Mouse (Mus musculus) limb, embryonic 14.5 days (tissue): ENCODE results near the gene Gm21992. TPM values are rescaled to one million over a fixed set of nuclear protein-coding genes. Genes with fewer than 3 reads are reported as not detected.

Experiments
- ATAC-seq: fragments of 200-750 bp; cut with Nextera tagmentation; 2 replicates; pipeline ENCODE4 v1.8.0; 2017; ENCODE audit warnings: low read depth, moderate number of reproducible peaks, moderate TSS enrichment; ENCODE audit not compliant: low FRiP score
- DNase-seq: peaks from one replicate; pipeline ENCODE4 v3.0.0-alpha.2; 2015; ENCODE audit warnings: low spot score
- H3K27ac ChIP-seq: fragments of 300-500 bp; sonication (generic); replicated peaks from 2 replicates; pipeline ENCODE4 v1.5.1; 2014; ENCODE audit warnings: low read depth, mild to moderate bottlenecking, low read length, moderate library complexity, mixed read lengths
- H3K27me3 ChIP-seq: fragments of 300-500 bp; sonication (generic); 2 replicates; pipeline ENCODE4 v1.6.1; 2014; ENCODE audit warnings: low read length, mixed read lengths; ENCODE audit not compliant: control insufficient read depth, insufficient read depth
- H3K36me3 ChIP-seq: fragments of 300-500 bp; sonication (generic); 2 replicates; pipeline ENCODE4 v1.6.1; 2014; ENCODE audit warnings: mild to moderate bottlenecking, low read length, moderate library complexity, mixed read lengths; ENCODE audit not compliant: control insufficient read depth, insufficient read depth
- H3K4me1 ChIP-seq: fragments of 300-500 bp; sonication (generic); 2 replicates; pipeline ENCODE4 v1.6.1; 2014; ENCODE audit warnings: antibody characterized with exemption, low read length, mixed read lengths; ENCODE audit not compliant: control insufficient read depth, insufficient read depth
- H3K4me2 ChIP-seq: fragments of 300-500 bp; sonication (generic); replicated peaks from 2 replicates; pipeline ENCODE4 v1.6.1; 2014; ENCODE audit warnings: low read depth, mild to moderate bottlenecking, low read length, moderate library complexity; ENCODE audit not compliant: severe bottlenecking
- H3K4me3 ChIP-seq: fragments of 300-500 bp; sonication (generic); replicated peaks from 2 replicates; pipeline ENCODE4 v1.5.1; 2014; ENCODE audit warnings: low read length
- H3K9ac ChIP-seq: fragments of 300-500 bp; sonication (generic); 2 replicates; pipeline ENCODE4 v1.6.1; 2014; ENCODE audit warnings: mild to moderate bottlenecking, low read depth, low read length, moderate library complexity; ENCODE audit not compliant: severe bottlenecking
- H3K9me3 ChIP-seq: fragments of 300-500 bp; sonication (generic); 2 replicates; pipeline ENCODE4 v1.6.1; 2016; ENCODE audit warnings: low read length; ENCODE audit not compliant: control insufficient read depth
- POLR2A ChIP-seq: fragments of 200-500 bp; IDR thresholded peaks from 2 replicates; pipeline ENCODE4 v1.8.0; 2012; ENCODE audit warnings: inconsistent platforms, mild to moderate bottlenecking, moderate library complexity, borderline replicate concordance; ENCODE audit not compliant: insufficient read depth, insufficient read length; ENCODE audit errors: extremely low read depth
- WGBS: fragments of 180-500 bp; shearing (Covaris S2); extraction: QIAGEN DNeasy Blood & Tissue Kit; methylation state at CpG from one replicate; pipeline ENCODE4 v1.1.7; 2014; 5-methylcytosine and 5-hydroxymethylcytosine counted together
- polyA plus RNA-seq, 2 experiments: library from polyadenylated mRNA; depleted of rRNA in 1 of 2; stranded (reverse) in 1 of 2; unstranded in 1 of 2; fragments of >200 nt; fragmentation: Nextera tagmentation in 1 of 2; extraction: Ambion mirVana in 1 of 2; gene quantifications; 2 replicates each; pipeline versions ENCODE4 v1.2.1 to v1.2.3; 2012 to 2014

Gene Gm21992
- polyA plus RNA-seq (2012; rRNA removed), result 36.0 and 83.7 TPM in 2 replicates
- 15.5 and 22.0 TPM in 2 replicates for polyA plus RNA-seq (2014; fragmentation: Nextera tagmentation; extraction: Ambion mirVana)

DNA sequence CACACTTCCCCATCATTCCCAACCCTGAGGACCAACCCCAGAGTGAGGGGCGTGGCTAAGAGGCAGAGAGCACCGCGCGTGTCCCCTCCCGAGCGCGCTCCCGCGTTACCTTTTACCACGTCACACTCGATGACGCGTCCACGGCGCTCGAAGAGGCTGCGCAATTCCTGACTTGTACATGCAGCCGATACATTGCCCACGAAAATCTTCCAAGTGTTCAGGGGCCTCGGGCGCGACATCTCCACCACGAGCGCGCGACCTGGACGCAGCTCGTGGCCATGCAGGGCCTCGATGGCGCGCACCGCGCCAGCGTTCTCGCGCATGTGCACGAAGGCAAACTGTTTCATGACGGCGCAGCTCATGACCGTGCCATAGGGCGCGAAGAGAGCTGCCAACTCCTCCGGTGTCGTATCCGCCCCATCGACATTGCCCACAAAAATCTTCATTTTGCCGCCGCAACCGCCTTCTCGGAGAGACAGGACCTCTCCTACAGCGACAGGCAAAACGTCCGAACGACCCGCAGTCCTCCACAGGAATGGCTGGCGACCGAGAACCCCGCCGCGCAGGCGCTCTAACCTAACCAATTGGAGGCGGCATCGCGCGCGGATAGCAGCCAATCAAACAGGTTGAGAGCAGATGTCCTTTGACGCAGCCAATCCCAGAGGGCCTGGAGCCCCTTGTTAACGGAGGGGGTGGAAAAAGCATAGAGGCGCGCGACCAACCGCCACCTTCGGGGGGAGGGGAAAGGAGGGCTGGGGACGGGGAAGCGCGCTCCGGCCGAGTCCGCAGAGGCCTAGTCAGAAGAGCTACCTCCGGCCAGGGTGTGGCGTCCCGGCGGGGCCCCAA is at the start of gene Gm21992, which contains the start of gene Rbm14:
Gene Gm21992, minus strand, starts transcription at position 550 of the 846 bp plus-strand sequence.
Gene Rbm14, minus strand, starts transcription at position 572 of the 846 bp plus-strand sequence.
- H3K9me3 ChIP-seq, result no peaks in the 10 kb centered on the region
- peak within 1 kb of the TSS; percentile 88 for H3K9ac ChIP-seq
- under 1% methylated on average over 83 of the region's 83 CpGs for WGBS
- peaks cover 21% of the 10 kb centered on the region for H3K4me1 ChIP-seq
- TF ChIP-seq POLR2A, result peak; percentile 95; the same call in 1 of the 2 replicates
- H3K4me3 ChIP-seq, result peak within 1 kb of the TSS; percentile 91
- ATAC-seq, result peak; percentile 98
- peak within 1 kb of the TSS; percentile 95 for H3K27ac ChIP-seq
- DNase-seq, result peak; percentile 99
- H3K4me2 ChIP-seq, result peak within 1 kb of the TSS; percentile 93
- no peaks in the 10 kb centered on the region for H3K36me3 ChIP-seq
- no peaks in the 10 kb centered on the region for H3K27me3 ChIP-seq

DNA sequence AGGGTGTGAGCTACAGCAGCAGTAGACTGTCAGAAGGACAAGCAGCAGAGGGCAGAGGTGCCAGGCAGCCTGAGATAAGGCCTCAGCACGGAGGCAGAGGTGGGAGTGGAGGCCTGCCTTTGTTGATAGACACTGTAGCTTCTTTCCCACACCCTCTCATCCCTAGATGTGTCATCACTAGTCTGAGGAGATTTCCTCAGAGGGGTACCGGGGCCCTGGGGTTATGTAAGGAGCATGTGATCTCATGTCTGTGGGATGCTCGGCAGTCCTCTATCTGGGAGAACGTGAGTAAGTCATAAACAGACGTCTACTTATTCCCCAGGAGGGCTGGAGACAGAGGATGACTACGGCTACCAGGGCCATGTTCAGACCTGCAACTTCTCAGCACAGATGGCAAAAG is 47.7 kb upstream of the Gm21992 start:
- ATAC-seq (no peak), DNase-seq (no peak)
- H3K4me3 ChIP-seq, result no peak overlapping the region
- no peak overlapping the region for H3K9ac ChIP-seq
- H3K36me3 ChIP-seq, result 0 out of 2 replicates have a peak, but pooled peaks cover 2% of the 10 kb centered on the region
- TF ChIP-seq POLR2A, result no peak
- H3K27ac ChIP-seq, result no peak overlapping the region
- no peaks in the 10 kb centered on the region for H3K9me3 ChIP-seq
- WGBS, result 61% methylated on average over 6 of the region's 6 CpGs
- H3K4me1 ChIP-seq, result peaks cover 4% of the 10 kb centered on the region; the same call in 1 of the 2 replicates
- no peaks in the 10 kb centered on the region for H3K27me3 ChIP-seq
- no peak overlapping the region for H3K4me2 ChIP-seq

DNA sequence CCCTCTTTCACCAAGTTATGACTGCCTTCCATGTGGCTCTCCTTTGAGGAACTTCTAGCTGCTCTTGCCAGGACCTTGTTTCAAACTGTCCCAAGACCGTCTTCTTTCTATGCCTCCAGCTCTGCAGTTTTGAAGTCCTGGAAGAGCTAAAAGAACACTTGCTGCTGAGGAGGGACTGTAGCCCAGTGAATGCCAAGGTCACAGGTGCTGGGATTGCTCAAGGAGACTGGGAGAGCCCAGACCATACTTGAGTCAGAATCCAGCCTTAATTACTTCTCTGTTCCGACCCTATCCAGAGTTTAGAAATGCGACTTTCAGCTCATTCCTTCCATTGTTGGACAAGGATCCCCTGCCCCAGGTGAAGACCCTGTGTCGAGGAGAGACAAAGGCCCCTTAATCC is 44.5 kb upstream of the Gm21992 start:
- 84% methylated on average over 4 of the region's 4 CpGs for WGBS
- Histone ChIP-seq H3K4me1 (peaks cover 4% of the 10 kb centered on the region; the same call in 1 of the 2 replicates), H3K4me2 (peak overlapping the region; percentile 96; the same call in 1 of the 2 replicates), H3K9me3 (no peaks in the 10 kb centered on the region), H3K4me3 (0 out of 2 replicates have a peak overlapping the region, but pooled peaks have one; percentile 61), H3K27ac (no peak overlapping the region), H3K27me3 (no peaks in the 10 kb centered on the region), H3K9ac (no peak overlapping the region), H3K36me3 (0 out of 2 replicates have a peak, but pooled peaks cover 2% of the 10 kb centered on the region)
- no peak for TF ChIP-seq POLR2A
- no peak for ATAC-seq
- no peak for DNase-seq

DNA sequence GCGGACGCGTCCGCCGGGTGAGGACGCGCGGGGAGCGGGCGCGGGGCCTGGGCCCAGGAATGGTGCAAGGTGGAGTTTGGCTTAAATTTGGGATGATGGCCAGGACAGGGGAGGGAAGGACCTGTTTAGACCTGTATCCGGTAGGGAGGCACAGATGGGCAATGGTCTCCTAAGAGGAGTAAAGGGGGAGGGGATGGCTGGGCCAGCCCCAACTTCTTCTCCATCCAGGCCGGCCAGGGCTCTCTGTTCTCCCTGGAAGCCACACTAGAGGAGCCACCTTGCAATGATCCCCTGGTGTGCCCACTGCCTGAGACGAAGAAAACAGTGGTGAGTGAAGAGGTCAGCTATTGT is 44.0 kb upstream of the Gm21992 start:
- Histone ChIP-seq H3K9ac (peak overlapping the region; percentile 68), H3K4me2 (peak overlapping the region; percentile 96), H3K4me1 (peaks cover 4% of the 10 kb centered on the region; the same call in 1 of the 2 replicates), H3K4me3 (peak overlapping the region; percentile 61), H3K27me3 (no peaks in the 10 kb centered on the region), H3K27ac (no peak overlapping the region), H3K9me3 (no peaks in the 10 kb centered on the region), H3K36me3 (0 out of 2 replicates have a peak, but pooled peaks cover 2% of the 10 kb centered on the region)
- ATAC-seq (no peak), DNase-seq (no peak)
- WGBS, result 2% methylated on average over 14 of the region's 14 CpGs
- no peak for TF ChIP-seq POLR2A
